Mouse (Mus musculus): Measurements from ENCODE around the gene Grn. TPM values are rescaled to one million over a fixed set of nuclear protein-coding genes. Genes with fewer than 3 reads are reported as not detected.

The Grn gene
- total RNA-seq, 2 experiments from 2014 or later = 170 to 175 TPM

DNA sequence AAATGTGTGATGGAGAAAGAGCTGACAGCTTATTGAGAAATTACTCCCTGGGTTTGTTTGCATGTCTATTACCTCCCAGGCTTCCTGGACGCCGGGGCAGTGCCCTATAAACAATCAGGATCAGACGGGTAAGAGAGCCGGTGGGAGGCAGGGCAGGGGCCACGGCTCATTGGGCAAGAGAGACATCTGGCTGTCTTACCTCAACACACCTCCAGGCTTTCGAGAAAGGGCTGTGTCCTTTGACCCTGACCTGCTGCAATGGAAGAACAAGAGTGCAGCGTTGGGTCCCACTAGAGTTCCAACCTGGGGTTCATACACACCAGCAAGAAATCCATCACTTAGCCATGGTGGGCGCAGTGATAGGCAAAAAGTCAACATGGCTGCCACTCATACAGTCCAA, 8.6 kb upstream of the Grn start:
- DNase-seq (ENCODE audit: low spot score in 2 of 2) = no peak

DNA sequence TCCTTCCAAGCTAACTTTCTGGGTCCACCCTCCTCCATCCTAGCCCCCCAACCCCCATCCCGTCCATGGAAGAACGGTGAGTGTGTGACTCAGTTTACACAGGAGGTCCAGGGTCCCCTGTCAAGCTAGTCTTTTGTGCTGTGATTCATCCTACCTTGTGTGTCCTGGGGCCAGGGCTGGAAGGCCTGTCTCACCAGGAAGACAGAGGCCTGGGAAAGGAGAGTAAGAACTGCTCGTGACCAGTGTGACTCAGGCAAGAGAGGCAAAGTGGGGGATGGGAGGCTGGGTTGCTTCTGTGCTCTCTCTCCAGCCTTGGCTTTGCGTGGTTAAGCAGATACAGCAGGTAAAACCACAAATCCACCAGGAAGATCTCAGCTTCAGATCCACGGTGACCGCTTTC, 5.4 kb upstream of the Grn start:
- no peak for DNase-seq (ENCODE audit: low spot score in 2 of 2)

DNA sequence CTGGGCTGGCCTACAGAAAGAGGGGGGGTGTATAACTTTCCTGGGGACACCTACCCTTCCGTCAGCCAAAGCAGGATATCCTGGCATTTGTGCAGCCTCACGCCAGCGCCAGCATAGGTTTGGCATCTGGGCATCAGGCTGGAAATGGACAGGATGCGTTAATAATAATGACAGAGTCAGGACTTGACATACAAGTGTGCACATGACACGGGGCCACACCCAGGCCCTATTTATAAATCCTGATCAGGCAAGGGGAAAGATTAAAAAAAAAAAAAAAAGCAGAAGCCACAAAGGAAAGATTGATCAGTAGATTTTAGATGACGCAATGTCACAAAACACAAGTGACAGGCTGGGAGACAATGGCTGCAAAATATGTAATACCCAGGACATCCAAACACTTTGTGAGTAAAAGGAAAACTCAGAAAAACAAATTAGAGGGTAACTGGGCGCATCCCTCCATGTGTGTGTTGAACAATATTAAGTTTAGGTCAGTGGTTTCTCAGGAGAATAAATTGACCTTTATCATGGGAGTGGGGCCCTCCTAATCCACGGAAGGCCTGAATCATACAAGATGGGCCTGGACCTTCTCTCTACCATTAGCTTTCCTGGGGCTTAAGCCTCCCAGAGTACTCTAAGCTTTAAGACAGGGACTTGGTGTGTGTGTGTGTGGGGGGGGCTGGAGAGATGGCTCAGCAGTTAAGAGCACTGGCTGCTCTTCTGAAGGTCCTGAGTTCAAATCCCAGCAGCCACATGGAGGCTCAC, 4.4 kb upstream of the Grn start:
- DNase-seq (ENCODE audit: low spot score in 2 of 2) = no peak

DNA sequence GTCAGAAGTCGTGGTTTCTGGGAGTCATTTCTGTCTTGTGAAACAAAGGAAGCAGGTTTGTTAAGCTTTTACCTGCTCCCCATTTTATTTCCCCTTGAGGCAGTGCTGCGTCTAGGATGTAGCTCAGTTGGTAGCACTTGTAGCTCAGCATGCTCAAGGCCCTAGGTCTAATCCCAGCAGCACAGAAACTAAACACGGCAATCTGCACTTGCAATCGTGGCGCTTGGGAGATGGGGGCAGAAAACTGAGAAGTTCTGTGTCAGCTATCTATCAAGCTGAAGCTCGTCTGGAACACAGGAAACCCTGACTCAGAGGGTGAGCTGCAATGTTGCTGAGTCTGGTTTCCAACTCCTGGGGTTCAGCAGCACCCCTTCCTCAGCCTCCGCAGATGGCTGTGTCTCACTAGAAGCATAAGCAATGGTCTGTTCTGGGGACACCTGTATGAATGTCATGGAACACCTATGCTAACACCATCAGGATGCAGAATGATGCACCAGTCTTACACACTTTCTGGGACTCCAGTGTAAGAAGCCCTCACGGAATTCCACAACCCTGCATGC, 1.1 kb upstream of the Grn start:
- no peak for DNase-seq (ENCODE audit: low spot score in 2 of 2)

DNA sequence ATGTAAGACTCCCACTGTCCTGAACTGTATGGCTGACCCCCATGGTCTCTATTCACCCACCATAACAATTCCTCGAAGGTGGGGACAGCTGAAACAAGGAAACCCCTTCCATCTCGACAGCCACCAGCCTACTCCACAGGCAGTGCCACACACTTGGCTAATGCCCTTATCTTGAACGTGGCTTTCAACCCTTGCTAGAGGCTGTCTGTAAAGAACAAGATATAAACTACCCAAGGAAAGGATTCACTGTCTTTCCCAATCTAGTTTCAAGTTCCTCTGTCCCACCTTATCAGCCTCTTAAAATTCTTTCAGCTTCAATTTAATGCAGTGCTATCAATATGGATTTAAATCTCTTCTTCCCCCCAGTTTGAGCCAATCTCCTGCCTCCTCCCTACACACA, 564 bp upstream of the Grn start:
- DNase-seq (ENCODE audit: low spot score in 2 of 2) = no peak

DNA sequence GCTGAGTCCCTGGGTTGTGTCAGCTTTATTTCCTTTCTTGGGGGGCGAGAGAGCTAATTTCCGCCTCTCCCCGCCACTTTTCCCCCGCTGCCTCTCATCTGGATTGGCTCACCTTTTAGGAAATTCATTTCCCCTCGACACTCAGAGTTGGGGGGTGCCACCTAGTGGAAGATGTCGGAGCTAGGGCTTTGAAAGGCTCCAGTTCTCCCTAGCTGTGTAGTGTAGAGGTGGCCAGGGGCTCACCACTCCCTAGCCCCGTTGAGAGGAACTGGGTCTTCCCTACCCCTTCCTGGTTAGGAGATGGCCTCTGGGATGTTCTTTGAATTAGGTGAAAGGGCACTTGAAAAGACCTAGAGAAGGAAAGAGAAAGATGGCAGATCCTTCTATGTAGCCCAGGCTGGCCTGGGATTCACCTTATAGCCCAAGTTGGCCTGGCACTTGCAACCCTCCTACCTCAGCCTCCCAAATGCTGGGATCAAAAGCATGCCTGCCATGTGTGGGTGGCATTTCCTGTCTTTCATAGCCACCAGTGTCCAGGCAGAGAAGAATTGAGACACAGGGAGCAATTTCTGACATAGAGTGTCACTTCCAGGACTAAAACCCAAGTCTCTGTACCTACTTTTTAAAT, 1.0 kb downstream of the Grn start:
- DNase-seq (ENCODE audit: low spot score in 2 of 2) = peak in 1 of 2 experiments; percentile 70

DNA sequence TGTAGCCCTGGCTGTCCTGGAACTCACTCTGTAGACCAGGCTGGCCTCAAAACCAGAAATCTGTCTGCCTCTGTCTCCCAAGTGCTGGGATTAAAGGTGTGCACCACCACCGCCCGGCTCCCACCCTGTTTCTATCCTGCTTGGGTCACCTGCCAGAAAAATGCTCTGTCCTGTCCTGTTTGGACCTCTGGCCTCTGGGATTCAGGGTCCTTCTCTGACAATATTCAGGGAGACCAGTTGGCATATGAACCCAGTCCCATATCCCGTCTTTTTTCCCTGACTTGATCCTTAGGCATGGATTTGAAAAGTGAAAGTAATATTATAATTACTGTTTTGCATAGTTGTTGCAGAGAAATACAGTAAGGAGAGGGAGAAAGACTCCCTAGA, 1.6 kb downstream of the Grn start:
- no peak for DNase-seq (ENCODE audit: low spot score in 2 of 2)

DNA sequence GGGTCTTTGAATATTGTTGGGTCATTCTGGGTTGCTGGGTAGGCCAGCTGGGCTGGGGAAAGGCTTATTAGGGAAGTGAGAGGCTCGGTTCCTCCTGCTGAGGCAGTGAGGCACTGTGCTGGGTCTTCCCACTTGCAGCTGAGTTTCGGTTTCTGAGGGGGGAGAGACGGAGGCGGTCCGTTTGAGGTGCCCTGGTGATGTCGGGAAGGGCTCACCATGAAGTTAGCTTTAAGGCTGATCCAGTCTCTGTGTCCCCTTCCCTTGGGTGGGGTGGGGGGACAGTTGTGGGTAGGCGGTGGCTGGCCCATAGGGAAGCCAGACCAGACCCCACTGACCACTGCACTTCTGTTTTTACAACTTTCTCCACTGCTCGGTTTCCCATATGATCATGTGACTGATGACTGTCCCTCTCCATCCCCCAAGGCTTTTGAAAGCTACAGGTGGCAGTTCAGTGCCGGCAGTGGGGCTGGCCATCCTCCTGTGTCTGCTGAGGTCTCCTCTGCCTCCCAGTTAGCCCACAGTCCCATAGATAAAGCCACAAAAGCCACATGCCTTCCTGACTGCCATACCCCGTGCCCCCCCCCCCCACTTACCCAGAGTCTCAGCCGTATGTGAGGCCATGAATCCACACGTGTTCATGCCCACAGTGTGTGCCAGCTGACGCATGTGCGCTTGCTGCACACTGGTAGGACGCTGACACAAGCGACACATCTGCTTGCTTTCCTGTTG, 2.2 kb downstream of the Grn start:
- DNase-seq (ENCODE audit: low spot score in 2 of 2) = no peak

DNA sequence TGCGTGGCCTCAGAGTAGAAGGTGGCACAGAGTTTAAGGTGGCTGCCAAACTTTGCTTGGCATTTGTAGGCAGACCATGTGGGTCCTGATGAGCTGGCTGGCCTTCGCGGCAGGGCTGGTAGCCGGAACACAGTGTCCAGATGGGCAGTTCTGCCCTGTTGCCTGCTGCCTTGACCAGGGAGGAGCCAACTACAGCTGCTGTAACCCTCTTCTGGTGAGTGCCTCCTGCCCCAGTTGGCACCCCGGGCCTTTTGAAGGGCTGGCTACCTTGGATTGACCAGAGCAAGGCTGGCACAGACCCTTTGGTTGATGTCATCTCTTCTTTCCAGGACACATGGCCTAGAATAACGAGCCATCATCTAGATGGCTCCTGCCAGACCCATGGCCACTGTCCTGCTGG, 2.8 kb downstream of the Grn start:
- DNase-seq (ENCODE audit: low spot score in 2 of 2) = no peak

DNA sequence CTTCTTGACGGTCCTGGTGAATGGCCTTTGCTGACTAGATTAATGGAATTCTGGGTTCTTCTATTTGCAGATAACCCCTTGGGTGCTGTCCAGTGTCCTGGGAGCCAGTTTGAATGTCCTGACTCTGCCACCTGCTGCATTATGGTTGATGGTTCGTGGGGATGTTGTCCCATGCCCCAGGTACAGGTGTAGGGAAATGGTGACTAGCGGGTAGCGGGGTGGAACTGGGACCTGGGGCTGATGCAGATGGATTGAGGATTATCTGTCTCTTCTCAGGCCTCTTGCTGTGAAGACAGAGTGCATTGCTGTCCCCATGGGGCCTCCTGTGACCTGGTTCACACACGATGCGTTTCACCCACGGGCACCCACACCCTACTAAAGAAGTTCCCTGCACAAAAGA, 3.8 kb downstream of the Grn start:
- no peak for DNase-seq (ENCODE audit: low spot score in 2 of 2)

DNA sequence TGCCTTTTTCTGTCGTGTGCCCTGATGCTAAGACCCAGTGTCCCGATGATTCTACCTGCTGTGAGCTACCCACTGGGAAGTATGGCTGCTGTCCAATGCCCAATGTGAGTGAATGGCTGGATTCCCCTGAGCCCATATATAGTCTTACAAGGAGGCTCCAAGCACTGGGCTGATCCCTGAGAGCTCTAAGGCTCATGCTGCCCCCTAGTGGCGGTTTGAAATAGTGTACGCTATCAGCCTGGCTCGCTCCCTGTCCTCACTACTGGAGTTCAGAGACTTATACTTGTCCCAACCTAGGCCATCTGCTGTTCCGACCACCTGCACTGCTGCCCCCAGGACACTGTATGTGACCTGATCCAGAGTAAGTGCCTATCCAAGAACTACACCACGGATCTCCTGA, 4.3 kb downstream of the Grn start:
- peak; percentile 74 for DNase-seq (ENCODE audit: low spot score in 2 of 2)

DNA sequence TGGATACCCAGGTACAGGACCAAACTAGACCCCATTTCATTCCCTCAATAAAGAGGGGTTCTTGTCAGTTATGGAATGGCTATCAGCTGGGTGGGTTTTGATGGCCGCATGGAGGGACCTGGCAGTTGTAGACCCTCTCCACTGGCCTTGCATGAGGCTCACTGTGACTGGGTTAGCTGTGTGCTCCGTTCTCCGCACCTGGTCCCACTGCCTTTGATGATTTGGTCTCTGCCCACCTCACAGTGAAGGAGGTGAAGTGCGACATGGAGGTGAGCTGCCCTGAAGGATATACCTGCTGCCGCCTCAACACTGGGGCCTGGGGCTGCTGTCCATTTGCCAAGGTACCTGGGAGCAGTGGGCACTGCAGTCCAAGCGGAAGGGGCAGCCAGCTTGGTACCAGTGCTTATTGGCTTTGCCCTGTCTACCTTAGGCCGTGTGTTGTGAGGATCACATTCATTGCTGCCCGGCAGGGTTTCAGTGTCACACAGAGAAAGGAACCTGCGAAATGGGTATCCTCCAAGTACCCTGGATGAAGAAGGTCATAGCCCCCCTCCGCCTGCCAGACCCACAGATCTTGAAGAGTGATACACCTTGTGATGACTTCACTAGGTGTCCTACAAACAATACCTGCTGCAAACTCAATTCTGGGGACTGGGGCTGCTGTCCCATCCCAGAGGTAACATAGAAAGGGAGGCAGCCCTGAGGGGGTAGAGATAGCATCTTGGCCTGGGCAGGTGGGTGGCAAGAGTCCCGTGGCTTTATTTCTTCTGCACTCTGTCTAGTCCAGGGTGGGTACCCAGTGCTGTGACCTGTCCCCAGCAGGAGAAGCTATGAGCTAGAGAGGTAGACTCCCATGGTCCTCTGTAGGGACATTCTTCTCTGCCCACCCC, 4.9 kb downstream of the Grn start:
- no peak for DNase-seq (ENCODE audit: low spot score in 2 of 2)

DNA sequence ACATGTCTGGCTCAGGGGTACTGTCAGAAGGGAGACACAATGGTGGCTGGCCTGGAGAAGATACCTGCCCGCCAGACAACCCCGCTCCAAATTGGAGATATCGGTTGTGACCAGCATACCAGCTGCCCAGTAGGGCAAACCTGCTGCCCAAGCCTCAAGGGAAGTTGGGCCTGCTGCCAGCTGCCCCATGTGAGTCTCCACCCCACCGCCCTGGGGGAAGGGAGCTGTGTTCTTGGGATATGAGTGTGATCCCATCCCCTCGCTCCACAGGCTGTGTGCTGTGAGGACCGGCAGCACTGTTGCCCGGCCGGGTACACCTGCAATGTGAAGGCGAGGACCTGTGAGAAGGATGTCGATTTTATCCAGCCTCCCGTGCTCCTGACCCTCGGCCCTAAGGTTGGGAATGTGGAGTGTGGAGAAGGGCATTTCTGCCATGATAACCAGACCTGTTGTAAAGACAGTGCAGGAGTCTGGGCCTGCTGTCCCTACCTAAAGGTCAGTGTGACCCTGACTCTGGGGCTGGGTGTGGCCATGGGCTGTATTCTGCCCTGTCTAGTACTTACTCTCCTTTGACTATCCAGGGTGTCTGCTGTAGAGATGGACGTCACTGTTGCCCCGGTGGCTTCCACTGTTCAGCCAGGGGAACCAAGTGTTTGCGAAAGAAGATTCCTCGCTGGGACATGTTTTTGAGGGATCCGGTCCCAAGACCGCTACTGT, 5.8 kb downstream of the Grn start:
- DNase-seq (ENCODE audit: low spot score in 2 of 2) = no peak

DNA sequence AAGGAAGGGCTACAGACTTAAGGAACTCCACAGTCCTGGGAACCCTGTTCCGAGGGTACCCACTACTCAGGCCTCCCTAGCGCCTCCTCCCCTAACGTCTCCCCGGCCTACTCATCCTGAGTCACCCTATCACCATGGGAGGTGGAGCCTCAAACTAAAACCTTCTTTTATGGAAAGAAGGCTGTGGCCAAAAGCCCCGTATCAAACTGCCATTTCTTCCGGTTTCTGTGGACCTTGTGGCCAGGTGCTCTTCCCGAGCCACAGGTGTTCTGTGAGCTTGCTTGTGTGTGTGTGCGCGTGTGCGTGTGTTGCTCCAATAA, 6.3 kb downstream of the Grn start:
- no peak for DNase-seq (ENCODE audit: low spot score in 2 of 2)

DNA sequence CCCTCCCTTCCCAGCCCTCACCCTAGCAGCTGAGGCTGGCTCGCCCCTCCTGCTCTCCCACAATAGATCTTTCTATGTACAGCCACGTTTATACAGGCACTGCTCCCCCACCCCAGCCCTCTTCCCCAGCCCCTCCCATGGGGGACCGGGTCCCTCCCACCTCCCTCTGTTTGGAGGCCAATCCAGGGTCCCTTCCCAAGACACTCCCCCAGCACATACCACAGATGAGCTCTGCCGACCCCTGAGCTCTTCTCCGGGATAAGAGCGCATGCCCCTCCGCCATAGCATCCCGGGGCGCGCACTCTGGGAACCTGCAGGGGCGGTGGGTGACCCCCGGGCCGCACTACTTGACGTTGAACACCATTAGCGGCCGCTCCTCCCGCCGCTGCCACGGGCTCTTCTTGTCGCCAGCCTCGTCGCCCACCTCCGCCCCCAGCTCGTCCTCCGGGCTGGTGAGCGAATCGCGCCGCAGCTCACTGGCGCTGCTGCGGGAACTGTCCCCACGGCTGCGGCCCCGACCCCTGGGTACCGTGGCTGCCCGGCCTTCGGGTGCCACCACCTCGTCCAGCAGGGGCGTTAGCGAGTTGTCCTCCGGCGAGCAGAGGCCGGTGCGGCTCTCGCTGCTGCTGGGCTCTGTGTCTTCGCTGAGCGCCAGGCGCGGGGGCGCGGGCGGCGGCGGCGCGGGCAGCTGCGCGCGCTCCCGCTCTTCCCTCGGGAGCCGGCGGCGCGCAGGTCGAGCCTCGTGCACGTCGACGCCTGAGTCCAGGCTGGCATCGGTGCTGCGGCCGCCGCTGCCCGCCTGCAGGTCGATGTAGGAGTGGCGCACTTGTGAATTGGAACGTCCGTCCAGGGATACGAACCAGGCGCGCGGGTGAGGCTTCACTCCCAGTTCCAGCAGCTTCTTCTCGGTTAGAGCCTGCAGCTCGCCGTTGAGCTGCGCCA, 7.3 kb downstream of the Grn start:
- no peak for DNase-seq (ENCODE audit: low spot score in 2 of 2)

DNA sequence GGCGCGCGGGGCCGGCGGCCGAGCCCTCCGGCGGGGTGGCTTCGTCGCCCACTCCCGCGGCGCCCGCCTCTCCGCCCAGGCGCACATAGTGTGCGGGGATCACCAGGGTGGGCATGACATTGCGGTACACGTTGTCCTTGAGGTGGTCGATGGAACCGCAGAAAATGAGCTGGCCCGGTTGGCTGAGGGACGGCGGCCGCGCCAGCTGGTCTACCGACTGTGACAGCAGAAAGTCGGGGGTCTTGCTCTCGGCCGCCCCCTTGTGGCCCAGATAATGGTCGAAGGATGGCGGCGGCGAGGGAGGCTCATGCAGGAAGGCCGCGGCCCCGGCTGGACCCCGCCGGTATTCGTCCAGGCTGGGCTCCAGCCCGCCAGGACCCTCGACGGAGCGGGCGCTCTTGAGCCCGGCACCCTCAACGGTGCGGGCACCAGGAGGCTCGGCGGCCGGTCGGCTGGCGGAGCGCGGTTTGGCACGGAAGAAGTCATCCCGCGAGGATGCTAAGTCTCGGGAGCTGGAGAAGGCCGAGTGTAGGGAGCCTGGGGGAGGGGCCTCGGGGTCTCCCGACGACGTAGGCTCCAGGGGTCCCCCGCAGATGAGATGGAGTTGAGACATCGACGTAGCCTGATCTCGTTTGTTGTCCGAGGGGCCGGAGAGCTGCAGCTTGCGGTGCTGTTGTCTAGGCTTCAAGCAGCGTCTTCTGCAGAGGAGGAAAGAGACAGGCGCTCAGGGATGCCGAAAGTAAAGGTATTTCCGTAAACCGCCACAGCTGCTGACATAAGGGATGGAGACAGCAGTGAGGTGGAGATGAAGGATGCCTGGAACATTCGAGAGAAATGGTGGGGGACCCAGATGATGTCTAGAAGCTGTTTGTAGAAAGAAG, 8.3 kb downstream of the Grn start:
- peak; percentile 77 to 86 for DNase-seq (ENCODE audit: low spot score in 2 of 2)

DNA sequence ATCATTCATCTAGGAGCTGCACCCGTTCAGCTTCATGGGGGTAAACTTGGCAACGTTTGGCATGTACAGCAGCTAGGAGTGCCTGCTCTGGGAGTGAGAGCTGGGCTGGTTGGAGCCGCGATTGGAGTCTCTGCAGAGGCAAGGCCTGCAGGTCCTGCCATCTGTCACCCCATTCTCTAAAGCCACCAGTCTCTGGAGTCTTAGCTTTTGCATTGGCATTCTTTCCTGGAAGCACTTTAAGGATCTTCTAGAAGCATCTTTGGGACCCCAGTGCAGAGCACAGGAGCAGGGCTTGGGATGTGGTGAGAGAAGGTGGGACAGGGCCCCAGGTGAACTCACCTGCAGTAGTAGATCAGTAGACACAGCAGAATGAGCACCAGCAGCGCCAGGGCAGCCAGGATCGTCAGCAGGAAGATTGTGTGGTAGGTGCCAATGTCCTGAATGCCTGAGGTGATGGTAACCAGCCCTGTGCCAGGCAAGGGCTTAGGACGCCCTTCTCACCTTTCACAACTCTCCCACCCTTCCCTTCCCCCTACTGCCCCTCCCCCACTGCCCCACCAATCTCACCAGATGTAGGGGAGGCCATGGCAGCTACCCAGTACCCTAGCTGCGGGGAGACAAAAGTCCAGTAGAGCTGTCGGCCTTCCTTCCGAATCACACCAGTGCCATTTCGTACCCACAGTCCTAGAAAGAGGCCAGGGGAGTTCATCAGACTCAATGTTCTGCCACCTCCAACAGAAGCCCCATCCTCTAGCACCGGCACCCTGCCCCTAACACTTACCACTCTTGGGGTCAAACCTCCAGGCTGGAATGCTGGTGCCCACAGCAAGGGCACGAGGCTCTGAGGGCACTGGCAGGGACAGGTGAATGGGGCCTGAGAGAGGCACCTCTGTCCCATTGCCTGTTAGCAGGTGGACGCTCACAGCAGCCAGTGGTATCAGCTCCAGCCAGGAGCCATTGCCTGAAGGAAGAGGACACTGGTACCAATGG, 9.3 kb downstream of the Grn start:
- DNase-seq (ENCODE audit: low spot score in 2 of 2) = no peak
